Mouse (Mus musculus) hindbrain, embryonic 10.5 days (tissue): ENCODE data around the gene Gm11549. TPM values are rescaled to one million over a fixed set of nuclear protein-coding genes. Genes with fewer than 3 reads are reported as not detected.

ENCODE experiments used
- DNase-seq: peaks from one replicate; pipeline ENCODE4 v3.0.0-alpha.2; 2017; ENCODE audit warnings: low spot score
- H3K27ac ChIP-seq: fragments of 300-500 bp; sonication (generic); 2 replicates; pipeline ENCODE4 v1.5.1; 2016; ENCODE audit warnings: mild to moderate bottlenecking, moderate library complexity
- H3K27me3 ChIP-seq: fragments of 300-500 bp; sonication (generic); 2 replicates; pipeline ENCODE4 v1.6.1; 2016; ENCODE audit warnings: mild to moderate bottlenecking; ENCODE audit not compliant: poor library complexity, insufficient read depth, severe bottlenecking
- H3K36me3 ChIP-seq: fragments of 300-500 bp; sonication (generic); 2 replicates; pipeline ENCODE4 v1.6.1; 2016; ENCODE audit warnings: mild to moderate bottlenecking, moderate library complexity
- H3K4me1 ChIP-seq: fragments of 300-500 bp; sonication (generic); replicated peaks from 2 replicates; pipeline ENCODE4 v1.6.1; 2016; ENCODE audit warnings: mild to moderate bottlenecking
- H3K4me3 ChIP-seq: fragments of 300-500 bp; sonication (generic); 2 replicates; pipeline ENCODE4 v1.5.1; 2016; ENCODE audit warnings: mild to moderate bottlenecking, moderate library complexity
- H3K9me3 ChIP-seq: fragments of 300-500 bp; sonication (generic); 2 replicates; pipeline ENCODE4 v1.6.1; 2016; ENCODE audit warnings: mild to moderate bottlenecking, moderate library complexity
- WGBS: fragments of 180-500 bp; shearing (Covaris S2); methylation state at CpG from one replicate; pipeline ENCODE4 v1.1.7; 2016; 5-methylcytosine and 5-hydroxymethylcytosine counted together
- polyA plus RNA-seq: library from polyadenylated mRNA; unstranded; fragments of >200 nt; fragmentation: Nextera tagmentation; extraction: Ambion mirVana; gene quantifications from 2 replicates; pipeline ENCODE4 v1.2.1, GENCODE M21; 2016

Gene Gm11549
- polyA plus RNA-seq, 1 experiment from 2014 or later, result 0.50 TPM

GRCm38 (mm10) chr3:36474421-36474820 is 47.2 kb downstream of the Gm11549 start:
- Histone ChIP-seq H3K4me1 (peaks cover 30% of the 10 kb centered on the region), H3K36me3 (no peaks in the 10 kb centered on the region), H3K27ac (no peak overlapping the region), H3K27me3 (peaks cover 18% of the 10 kb centered on the region; the same call in 1 of the 2 replicates), H3K4me3 (peak overlapping the region; percentile 68), H3K9me3 (no peaks in the 10 kb centered on the region)
- DNase-seq, result no peak
- WGBS, result 77% methylated on average over 5 of the region's 5 CpGs

GRCm38 (mm10) chr3:36473222-36473621 is 48.4 kb downstream of the Gm11549 start:
- no peak for DNase-seq
- peaks cover 18% of the 10 kb centered on the region; the same call in 1 of the 2 replicates for H3K27me3 ChIP-seq
- no peak overlapping the region for H3K27ac ChIP-seq
- H3K4me3 ChIP-seq, result no peak overlapping the region
- peaks cover 22% of the 10 kb centered on the region for H3K4me1 ChIP-seq
- WGBS, result 96% methylated on average over 5 of the region's 5 CpGs
- H3K36me3 ChIP-seq, result no peaks in the 10 kb centered on the region
- H3K9me3 ChIP-seq, result no peaks in the 10 kb centered on the region

GRCm38 (mm10) chr3:36471856-36472255 is 49.8 kb downstream of the Gm11549 start:
- Histone ChIP-seq H3K36me3 (no peaks in the 10 kb centered on the region), H3K27ac (no peak overlapping the region), H3K27me3 (peaks cover 5% of the 10 kb centered on the region; the same call in 1 of the 2 replicates), H3K9me3 (no peaks in the 10 kb centered on the region), H3K4me3 (no peak overlapping the region), H3K4me1 (peaks cover 21% of the 10 kb centered on the region)
- WGBS, result 74% methylated on average over 4 of the region's 4 CpGs
- DNase-seq, result no peak

GRCm38 (mm10) chr3:36468871-36469270 is 52.7 kb downstream of the Gm11549 start:
- Histone ChIP-seq H3K27me3 (no peaks in the 10 kb centered on the region), H3K9me3 (no peaks in the 10 kb centered on the region), H3K4me3 (no peak overlapping the region), H3K27ac (no peak overlapping the region), H3K4me1 (no peaks in the 10 kb centered on the region), H3K36me3 (no peaks in the 10 kb centered on the region)
- WGBS, result 51% methylated on average over 2 of the region's 2 CpGs
- no peak for DNase-seq

- Histone ChIP-seq H3K4me1 (no peaks in the 10 kb centered on the region), H3K27me3 (no peaks in the 10 kb centered on the region), H3K36me3 (no peaks in the 10 kb centered on the region), H3K9me3 (no peaks in the 10 kb centered on the region), H3K4me3 (no peak overlapping the region), H3K27ac (no peak overlapping the region)
- DNase-seq, result no peak
- 93% methylated on average over 7 of the region's 7 CpGs for WGBS
Measured at GRCm38 (mm10) chr3:36467632-36468031, 54.0 kb downstream of the Gm11549 start.

GRCm38 (mm10) chr3:36465538-36465937 is 56.1 kb downstream of the Gm11549 start:
- no peak overlapping the region for H3K4me3 ChIP-seq
- WGBS, result 67% methylated on average over 7 of the region's 7 CpGs
- H3K4me1 ChIP-seq, result no peaks in the 10 kb centered on the region
- H3K9me3 ChIP-seq, result no peaks in the 10 kb centered on the region
- no peaks in the 10 kb centered on the region for H3K36me3 ChIP-seq
- DNase-seq, result no peak
- H3K27ac ChIP-seq, result no peak overlapping the region
- H3K27me3 ChIP-seq, result no peaks in the 10 kb centered on the region

Other genes with a start within 250 kb of the Gm11549 start
- gene Anxa5, start 45.9 kb downstream of the Gm11549 start, polyA plus RNA-seq, result 115 and 120 TPM in 2 replicates
- gene 1810062G17Rik, start 45.9 kb downstream of the Gm11549 start, polyA plus RNA-seq, result 0.36 and 0.63 TPM in 2 replicates
- gene Exosc9, start 30.8 kb upstream of the Gm11549 start, polyA plus RNA-seq, result 91.7 and 101 TPM in 2 replicates
- gene Ccna2, start 50.3 kb upstream of the Gm11549 start, polyA plus RNA-seq, result 217 and 241 TPM in 2 replicates
- gene Bbs7, start 91.7 kb upstream of the Gm11549 start, polyA plus RNA-seq, result 17.1 and 18.6 TPM in 2 replicates
- gene Trpc3, start 168.4 kb upstream of the Gm11549 start, polyA plus RNA-seq, result 2.4 and 3.5 TPM in 2 replicates